Mouse (Mus musculus) spleen, adult 2 months (tissue): ENCODE data around the gene Kdm5a.

Source experiments
- CTCF ChIP-seq: fragments of 200-500 bp; IDR thresholded peaks from 2 replicates; pipeline ENCODE4 v1.5.1; 2011; ENCODE audit warnings: mild to moderate bottlenecking, inconsistent platforms; ENCODE audit not compliant: insufficient read depth, insufficient read length, insufficient replicate concordance; ENCODE audit errors: extremely low read depth
- POLR2A ChIP-seq: fragments of 200-500 bp; IDR thresholded peaks from 2 replicates; pipeline ENCODE4 v1.6.1; 2011; ENCODE audit warnings: low read depth, low read length, inconsistent platforms

- peak; percentile 63; the same call in 1 of the 2 replicates for TF ChIP-seq CTCF
- no peak for TF ChIP-seq POLR2A
Observed at GRCm38 (mm10) chr6:120483211-120483626, 119.3 kb downstream of the Kdm5a start.
